Mouse (Mus musculus): ENCODE results near the gene Dip2b. TPM values are rescaled to one million over a fixed set of nuclear protein-coding genes. Genes with fewer than 3 reads are reported as not detected.

Dip2b gene
- total RNA-seq, 2 experiments from 2014 or later, result 2.6 to 7.7 TPM

DNA sequence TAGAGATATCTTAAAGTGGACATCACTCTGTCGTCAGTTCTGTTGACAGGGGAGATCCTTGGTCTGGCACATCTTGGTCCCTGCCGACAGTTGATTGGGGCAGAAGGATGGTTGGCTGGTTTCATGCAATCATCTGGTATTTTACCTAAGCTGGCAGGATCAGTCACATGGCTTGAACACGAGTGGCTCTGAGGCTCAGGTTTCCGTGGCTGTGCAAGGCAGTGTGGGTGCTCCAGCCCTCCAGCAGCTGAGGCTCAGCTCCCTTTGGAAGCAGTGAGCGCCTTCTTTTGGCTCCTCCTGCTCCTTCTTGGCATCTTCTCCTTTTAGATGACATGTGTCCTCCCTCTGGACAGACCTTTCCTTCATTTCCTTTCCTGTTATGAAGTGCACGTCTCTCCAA is 7.1 kb downstream of the Dip2b start:
- ATAC-seq (replicated peaks; ENCODE audit: low FRiP score, poor library complexity, severe bottlenecking), result no peak

DNA sequence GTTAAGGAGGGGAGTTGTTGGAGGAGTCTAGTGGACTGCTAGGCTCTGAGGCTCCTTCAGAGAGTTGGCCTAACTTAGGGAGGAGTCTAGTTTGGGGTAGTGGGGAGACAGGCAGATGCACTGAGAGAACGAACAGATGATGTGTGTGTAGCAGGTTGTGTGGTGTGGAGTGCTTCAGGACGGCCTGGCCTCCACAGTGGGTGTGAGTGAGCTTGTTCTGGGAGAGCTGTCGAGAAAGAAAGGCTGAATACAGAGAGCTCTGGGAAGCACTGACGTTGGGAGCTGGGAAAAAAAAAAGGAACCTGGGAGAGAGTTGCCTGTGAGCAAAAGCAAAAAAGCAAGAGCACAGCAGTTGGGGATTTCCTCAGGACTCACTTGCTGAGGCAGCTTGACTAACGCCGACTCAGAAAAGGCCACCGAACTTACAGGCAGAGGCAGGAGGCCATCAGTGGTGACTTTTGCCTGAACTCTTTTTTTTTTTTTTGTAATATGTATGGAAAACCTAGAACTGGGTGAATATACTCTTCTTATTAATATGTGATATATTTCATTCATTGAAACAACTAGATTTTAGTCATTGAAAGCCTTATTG is 11.1 kb downstream of the Dip2b start:
- ATAC-seq (replicated peaks; ENCODE audit: low FRiP score, poor library complexity, severe bottlenecking), result no peak

DNA sequence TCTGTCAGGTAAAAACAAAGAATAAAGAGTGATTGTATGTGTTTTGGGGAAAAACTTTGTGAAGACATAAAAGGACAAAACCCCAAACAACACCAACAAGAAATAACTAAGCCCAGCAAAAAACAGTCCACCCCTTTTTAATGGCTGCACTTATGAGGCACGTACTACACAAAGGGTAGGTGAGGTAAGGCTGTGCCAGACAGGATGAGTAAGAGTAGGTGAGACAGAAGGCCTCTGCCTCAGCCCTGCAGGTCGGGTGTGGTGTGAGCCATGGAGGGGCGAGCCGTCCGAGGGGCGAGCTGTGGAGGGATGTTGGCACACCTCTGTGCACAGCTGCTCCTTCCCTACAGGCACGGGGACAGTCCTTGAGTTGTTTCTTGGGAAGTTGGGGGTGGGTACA is 12.5 kb downstream of the Dip2b start:
- ATAC-seq (replicated peaks; ENCODE audit: low FRiP score, poor library complexity, severe bottlenecking), result no peak

DNA sequence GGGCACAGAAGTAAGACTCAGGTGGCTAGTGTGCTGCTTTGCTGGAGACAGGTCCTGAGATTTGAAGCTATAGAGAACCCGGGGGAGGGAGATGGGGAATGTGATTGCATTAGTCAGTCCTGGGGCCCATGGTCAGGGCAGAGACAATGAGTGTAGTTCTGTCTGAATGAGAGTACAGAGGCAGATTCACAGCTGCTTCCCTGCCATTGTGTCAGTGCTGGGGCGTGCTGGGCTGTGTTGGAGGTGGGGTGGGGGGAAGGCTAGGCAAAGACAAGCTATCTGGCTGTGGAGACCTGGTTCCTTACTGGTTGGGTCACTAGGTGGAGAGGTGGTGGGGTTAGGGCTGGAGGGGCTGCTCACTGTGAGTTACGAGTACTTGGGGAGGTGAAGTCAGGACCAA is 14.3 kb downstream of the Dip2b start:
- ATAC-seq (replicated peaks; ENCODE audit: low FRiP score, poor library complexity, severe bottlenecking), result no peak

DNA sequence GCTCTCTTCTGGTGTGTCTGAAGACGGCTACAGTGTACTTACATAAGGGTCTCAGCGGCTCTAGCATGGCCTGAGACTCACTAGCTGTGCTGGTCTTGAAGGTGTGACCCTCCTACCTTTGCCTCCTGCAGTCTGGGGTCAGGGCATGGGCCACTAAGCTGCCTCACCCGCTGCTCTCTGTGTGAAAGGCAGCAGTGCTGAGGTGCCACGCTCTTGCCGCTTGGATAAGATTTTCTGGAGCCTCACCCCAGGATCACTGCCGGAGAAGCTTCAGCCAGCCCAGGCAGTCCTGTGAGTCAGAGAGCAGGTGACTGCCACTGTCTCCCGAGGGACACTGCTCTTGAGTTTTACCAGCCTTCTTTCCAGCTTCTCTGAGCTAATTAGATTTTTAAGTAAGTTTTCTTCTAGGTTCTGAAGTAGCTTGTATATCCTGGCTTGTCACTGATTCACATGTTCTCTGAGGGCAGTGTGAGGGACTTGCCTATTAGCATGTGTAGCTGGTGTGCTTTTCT is 18.0 kb downstream of the Dip2b start:
- no peak for ATAC-seq (replicated peaks; ENCODE audit: low FRiP score, poor library complexity, severe bottlenecking)

DNA sequence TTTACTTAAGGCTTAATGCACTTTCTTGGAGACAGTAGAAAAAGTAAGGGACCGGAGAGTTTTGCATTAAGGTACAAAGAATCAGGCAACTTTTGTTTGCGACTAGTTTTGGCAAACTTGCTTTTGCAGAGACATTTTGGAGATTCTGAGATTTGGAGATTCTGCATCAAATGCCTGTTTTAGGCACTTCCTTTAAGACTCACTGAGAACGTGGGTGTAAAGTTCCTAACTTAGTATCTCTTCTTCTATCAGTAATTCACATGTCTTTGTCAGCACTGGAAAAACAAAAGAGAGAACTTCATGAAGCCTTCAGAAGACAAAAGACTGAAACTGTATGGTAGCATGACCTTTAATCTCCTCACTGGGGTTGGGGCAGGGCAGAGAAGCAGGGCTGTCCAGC is 19.2 kb downstream of the Dip2b start:
- ATAC-seq (replicated peaks; ENCODE audit: low FRiP score, poor library complexity, severe bottlenecking), result no peak

DNA sequence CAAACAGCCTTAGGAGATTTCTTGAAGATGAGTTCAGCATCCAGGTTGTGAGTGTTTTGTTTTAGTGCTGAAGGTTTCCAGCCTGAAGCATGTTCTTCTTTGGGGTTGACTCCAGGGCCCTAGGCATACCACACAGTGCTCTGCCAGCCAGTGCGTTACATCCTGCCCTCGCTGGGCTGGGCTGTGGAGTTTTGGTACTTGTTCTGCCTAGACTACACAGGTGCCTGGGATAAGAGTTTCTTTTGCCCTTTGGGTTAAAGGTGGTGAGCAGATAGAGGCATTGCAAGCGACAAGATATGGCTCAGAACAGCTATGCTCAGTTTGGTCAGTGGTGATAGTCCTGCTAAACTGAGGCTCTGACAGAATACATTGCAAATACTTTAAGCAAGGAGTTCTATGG is 19.7 kb downstream of the Dip2b start:
- ATAC-seq (replicated peaks; ENCODE audit: low FRiP score, poor library complexity, severe bottlenecking), result peak; percentile 69

DNA sequence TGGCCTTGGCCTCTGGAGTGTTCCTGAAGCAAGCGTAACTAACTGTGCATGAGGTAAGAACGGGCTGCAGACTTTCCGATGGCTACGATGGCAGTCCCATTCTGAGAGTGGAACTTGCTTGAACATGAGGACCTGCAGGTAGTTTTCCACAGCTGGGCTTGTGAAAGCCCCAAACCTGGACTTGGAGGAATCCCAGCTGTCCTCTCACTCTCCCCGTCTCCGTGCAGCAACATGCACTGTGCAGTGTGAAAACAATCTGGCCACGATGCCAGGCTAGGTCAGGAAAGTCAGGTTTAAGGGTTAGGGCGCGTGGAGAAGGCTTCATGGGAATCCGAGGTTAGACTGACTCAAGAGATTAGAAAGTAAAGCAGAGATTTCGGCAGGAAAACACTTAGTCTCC is 20.4 kb downstream of the Dip2b start:
- no peak for ATAC-seq (replicated peaks; ENCODE audit: low FRiP score, poor library complexity, severe bottlenecking)

DNA sequence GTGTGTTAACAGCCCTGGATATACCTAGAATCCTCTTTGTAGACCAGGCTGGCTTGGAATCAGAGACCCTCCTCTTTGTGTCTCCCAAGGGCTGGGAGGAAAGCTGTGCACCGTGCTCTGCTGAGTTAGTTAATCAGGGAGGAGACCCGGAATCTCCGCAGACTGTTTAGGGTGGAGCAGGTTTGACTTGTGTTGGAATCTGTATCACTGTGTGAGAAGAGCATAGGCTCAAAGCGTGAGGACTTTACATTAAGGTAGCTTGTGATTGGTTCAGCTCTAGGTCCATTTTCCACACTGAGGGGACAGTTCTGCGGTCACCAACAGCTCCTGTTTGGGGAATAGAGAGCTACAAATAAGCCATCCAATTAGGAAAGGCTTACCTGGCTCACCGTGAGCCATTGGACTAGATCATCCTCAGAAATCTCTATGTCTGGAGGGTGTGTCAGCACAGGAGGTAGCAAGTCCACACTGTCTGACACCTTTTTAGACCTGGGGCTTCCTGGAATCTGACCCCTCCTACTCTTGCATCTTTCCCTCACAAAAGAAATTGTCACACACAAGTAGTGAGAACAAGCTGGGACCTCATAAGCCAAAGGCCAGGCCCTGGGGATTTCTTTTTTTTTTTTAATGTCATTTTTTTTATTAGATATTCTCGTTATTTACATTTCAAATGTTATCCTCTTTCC is 21.3 kb downstream of the Dip2b start:
- no peak for ATAC-seq (replicated peaks; ENCODE audit: low FRiP score, poor library complexity, severe bottlenecking)

DNA sequence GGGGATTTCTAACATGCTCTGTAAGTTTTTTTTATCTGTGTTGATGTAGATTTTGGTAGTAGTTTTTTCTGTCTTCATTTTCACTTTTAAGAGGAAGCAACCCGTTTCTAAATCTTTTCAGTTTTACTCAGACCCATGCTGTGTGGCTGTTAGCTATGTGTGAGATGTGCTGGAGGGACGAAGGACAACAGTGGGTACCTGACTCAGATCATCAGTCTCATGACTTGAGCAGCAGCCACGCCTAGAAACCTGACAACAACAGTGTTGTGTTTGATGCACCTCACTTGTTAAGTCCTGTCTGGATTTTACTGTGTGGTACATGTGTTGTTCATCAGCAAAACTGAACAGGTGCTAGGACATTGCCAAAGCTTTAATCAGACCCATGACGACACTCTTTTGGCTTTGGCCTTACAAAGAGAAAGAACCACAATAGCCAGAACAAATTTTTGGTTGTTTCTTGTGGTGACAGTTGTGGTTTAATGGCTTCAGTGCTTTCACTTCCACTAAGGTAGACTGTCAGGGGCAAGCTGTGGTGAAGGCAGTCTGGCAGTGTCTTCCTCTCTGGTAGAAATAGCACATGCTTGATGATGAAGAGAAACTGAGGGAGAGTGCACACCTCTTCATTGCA is 22.2 kb downstream of the Dip2b start:
- no peak for ATAC-seq (replicated peaks; ENCODE audit: low FRiP score, poor library complexity, severe bottlenecking)

DNA sequence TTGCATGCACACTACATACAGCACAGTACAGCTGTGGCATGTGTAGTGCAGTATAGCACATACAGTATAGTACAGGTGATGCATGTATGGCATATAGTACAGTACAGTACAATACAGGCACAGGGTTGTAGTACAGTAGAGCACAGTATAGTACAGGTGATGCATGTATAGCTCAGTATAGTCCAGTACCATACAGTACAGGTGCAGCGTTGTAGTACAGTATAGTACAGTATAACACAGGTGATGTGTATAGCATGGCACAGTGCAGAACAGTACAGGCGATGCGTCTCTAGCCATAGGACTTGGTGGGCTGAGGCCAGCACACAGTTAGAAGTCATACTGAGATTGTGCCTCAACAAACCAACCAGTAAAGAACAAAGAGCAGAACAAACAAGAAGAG is 22.9 kb downstream of the Dip2b start:
- ATAC-seq (replicated peaks; ENCODE audit: low FRiP score, poor library complexity, severe bottlenecking), result peak; percentile 28; the same call in 1 of the 2 replicates

DNA sequence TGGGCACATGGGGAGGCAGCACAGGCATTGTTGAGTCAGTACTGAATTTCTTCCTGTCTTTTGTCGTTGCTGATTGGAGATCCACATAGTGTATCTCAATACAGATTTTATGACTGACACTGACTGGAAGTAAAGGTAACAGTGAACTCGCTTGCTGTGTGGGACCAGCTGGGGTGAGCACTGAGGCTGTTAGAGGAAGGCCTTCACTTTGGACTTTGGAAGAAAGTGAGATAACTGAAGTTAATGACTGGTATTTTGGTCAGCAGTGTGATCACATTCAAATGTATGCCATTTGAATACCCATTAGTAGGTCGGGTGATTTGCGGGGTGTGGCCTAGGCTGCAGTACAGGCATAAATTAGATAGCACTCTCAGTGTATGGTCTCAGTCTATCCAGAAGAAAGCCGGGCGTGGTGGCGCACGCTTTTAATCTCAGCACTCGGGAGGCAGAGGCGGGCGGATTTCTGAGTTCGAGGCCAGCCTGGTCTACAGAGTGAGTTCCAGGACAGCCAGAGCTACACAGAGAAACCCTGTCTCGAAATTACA is 24.8 kb downstream of the Dip2b start:
- no peak for ATAC-seq (replicated peaks; ENCODE audit: low FRiP score, poor library complexity, severe bottlenecking)

DNA sequence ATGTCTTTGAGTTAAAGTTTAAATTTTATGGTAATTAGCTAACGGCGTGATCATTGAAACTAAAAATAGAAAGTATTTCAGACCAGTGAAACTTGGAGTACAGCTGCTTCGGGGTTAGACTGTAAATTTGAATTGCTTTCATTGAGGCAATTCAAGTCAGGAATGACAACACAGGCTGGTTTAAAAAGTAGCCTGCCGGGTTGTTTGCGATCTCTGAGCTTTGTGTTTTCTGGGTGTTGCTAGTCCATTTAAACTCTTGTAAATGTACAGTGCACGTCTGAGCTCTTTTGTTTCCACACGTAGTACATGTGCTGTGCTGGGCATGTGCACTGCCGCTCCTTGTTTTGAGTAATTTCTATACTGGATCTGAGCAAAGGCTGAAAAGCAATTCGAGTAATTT is 28.2 kb downstream of the Dip2b start:
- no peak for ATAC-seq (replicated peaks; ENCODE audit: low FRiP score, poor library complexity, severe bottlenecking)

DNA sequence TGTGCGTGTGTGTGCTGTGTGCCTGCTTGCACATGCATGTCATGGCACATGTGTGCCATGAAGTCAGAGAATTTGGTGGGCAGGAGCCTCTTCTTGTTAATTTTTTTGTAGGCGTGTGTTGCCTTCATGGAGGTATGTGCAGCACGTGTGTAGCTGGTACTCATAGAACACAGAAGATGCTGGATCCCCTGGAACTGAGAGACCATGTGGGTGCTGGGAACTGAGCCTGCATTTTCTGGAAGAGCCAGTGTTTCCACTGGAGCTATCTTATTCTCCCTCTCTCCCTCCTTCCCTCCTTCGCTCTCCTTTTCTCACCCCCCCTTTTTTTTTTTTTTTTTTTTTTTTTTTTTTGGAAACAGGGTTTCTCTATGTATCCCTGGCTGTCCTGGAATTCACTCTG is 30.6 kb downstream of the Dip2b start:
- no peak for ATAC-seq (replicated peaks; ENCODE audit: low FRiP score, poor library complexity, severe bottlenecking)

DNA sequence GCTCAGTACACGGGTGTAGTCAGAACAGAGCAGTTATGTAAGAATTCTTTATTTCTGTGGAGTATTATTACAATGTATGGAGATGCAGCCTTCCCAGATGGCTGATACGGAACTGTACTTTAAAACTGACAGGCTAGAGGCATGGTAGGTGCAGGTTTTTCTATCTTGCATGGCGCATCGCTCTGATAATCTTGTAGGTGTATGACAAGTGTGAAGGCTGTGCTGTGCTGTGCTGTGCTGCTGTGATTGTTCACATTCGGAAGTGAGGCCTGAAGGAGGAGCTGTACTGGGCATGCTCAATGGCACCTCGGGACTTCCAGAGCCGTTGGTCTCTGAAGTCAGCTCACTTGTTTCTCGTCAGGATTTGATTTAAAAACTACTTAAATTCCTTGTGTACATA is 31.6 kb downstream of the Dip2b start:
- no peak for ATAC-seq (replicated peaks; ENCODE audit: low FRiP score, poor library complexity, severe bottlenecking)

DNA sequence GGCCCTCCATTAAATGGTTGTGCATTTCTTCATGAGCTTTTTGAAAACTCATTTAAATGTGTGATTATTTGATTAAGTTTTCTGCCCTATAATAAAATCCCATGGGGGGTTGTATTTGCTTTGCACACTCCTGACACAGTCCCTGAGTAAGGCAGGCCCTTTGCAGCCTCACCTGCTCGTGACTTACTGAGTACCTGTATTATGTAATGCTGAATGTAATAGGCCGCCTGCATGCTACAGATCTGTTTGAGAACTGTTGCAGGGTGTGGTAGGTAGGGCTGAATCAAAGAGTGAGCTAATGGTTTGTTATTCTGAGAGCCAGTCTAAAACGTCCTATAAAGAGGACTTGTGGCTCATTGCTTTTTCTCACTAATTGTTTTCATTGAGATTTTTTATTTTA is 33.4 kb downstream of the Dip2b start:
- no peak for ATAC-seq (replicated peaks; ENCODE audit: low FRiP score, poor library complexity, severe bottlenecking)

DNA sequence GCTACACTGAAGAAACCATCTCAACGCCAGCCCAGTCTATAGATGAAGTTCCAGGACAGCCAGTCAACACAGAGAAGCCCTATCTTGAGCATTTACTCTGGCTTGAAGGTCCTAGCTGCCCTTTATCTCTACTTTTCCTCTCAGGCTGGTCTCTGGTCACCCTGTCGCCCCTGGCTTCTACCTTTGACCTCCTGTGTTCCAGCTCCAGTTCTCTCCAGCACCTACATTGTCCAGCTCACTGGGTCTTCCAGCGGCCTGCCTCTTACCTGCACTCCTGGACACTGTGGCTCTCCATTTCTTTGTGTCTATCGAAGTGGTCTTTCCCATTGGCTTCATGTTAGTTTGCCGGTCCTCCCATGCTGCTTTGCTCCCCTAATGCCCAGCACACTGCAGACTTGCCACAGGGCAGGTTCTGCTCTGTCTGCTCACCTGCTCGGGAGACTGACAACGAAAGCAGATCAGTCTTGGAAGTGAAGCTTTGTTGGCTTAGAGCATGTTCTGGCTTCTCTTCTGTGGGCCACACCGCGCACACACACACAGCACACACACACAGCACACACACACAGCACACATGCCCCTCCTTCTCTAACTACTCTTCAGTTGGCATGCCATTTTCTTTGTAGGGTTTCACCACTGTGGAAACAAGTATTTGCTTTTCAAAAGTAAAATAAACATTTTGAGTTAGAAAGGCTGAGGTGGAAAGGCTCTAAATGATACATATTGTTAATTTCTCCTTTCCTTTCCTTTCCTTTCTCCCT is 35.4 kb downstream of the Dip2b start:
- ATAC-seq (replicated peaks; ENCODE audit: low FRiP score, poor library complexity, severe bottlenecking), result no peak

DNA sequence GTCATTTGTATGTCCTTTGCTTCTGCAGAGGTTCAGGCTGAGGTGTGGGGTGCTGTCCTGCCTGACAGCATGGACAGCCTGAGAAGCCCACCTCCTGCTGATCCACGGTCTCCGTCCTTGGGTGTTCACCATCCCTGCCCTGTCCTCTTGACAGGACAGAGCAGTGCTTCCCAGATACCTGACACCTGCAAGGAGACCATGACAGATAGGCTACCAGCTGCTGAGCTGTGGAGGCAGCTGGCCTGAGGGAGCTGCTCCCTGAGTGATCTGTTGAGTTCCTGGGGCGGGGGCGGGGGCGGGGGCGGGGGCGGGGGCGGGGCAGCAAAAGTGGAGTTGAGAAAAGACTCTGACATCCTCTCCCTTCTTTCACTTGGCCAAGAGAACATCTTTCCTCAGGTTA is 36.3 kb downstream of the Dip2b start:
- ATAC-seq (replicated peaks; ENCODE audit: low FRiP score, poor library complexity, severe bottlenecking), result no peak

DNA sequence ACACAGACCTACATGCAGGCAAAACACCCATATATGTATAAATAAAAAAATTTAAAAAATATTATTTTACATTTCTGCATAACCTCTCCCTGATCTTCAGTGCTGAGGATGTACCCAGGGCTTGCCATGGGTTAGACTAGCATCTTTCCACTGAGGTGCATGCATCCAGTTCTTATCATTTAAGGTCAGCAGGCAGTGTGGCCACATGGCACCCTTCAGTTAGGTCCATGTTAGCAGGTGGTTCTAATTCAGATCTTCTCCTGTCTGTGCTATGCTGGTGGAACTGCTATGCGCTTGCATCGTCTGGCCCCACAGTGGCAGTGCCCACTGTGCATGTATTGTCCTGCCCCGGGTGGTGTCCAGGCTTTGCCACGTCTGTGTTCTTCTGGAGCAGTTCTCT is 37.9 kb downstream of the Dip2b start:
- ATAC-seq (replicated peaks; ENCODE audit: low FRiP score, poor library complexity, severe bottlenecking), result peak; percentile 42

DNA sequence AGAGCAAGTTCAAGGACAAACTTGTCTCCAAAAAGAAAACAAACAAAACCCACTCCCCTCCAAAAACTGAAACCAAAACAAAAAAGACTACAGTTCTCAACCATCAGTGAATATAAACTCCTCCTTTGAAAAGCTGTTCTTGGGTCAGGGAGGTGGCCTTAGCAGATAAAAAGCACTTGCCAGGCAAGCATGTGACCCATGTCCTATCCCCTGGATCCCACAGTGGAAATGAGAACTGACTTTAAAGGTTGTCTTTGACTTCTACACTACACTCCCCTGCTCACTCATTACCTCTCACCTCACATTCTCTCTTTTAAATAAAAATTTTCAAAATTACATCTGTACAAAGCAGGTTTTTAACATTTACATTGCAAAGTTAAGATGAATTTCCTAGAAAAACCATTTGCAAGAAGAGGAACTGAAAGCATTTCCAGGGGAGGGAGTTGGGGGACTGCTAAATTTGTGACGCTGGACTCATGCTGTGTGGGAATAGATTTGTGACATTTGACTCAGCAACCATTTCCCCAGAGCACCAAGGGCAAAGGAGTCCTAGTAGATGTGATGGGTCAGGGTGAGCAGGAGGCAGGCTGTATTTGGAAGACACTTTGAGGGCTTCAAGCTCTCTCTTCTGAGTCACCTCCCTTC is 42.5 kb downstream of the Dip2b start:
- no peak for ATAC-seq (replicated peaks; ENCODE audit: low FRiP score, poor library complexity, severe bottlenecking)

Data from erythroblast, adult 5-6 weeks (primary cell).